Mouse (Mus musculus): ENCODE data around the gene Cdipt. TPM values are rescaled to one million over a fixed set of nuclear protein-coding genes. Genes with fewer than 3 reads are reported as not detected.

Gene Cdipt
- polyA plus RNA-seq, 1 experiment = 114 TPM

- no peak for TF ChIP-seq GATA1 (IDR thresholded peaks at IDR 0.05; ENCODE audit: low read length)
Measured at GRCm38 (mm10) chr7:127016486-127016938, 40.8 kb downstream of the Cdipt start.

- no peak for TF ChIP-seq GATA1 (IDR thresholded peaks at IDR 0.05; ENCODE audit: low read length)
Measured at GRCm38 (mm10) chr7:127016971-127017949, 41.5 kb downstream of the Cdipt start, which contains the start of gene Pagr1a. Pagr1a (minus strand) TSS chr7:127017352.

- TF ChIP-seq GATA1 (IDR thresholded peaks at IDR 0.05; ENCODE audit: low read length) = no peak
Measured at GRCm38 (mm10) chr7:127017950-127018345, 42.2 kb downstream of the Cdipt start.

GRCm38 (mm10) chr7:127018416-127019305 lies 42.9 kb downstream of the Cdipt start:
- TF ChIP-seq GATA1 (IDR thresholded peaks at IDR 0.05; ENCODE audit: low read length) = no peak

- no peak for TF ChIP-seq GATA1 (IDR thresholded peaks at IDR 0.05; ENCODE audit: low read length)
Measured at GRCm38 (mm10) chr7:127019306-127019960, 43.7 kb downstream of the Cdipt start.

- TF ChIP-seq GATA1 (IDR thresholded peaks at IDR 0.05; ENCODE audit: low read length) = no peak
Measured at GRCm38 (mm10) chr7:127020031-127020430, 44.3 kb downstream of the Cdipt start.

- TF ChIP-seq GATA1 (IDR thresholded peaks at IDR 0.05; ENCODE audit: low read length) = no peak
Measured at GRCm38 (mm10) chr7:127020491-127020890, 44.8 kb downstream of the Cdipt start.

- no peak for TF ChIP-seq GATA1 (IDR thresholded peaks at IDR 0.05; ENCODE audit: low read length)
Measured at GRCm38 (mm10) chr7:127020901-127021562, 45.3 kb downstream of the Cdipt start, which contains the start of the genes Gm42742 and Prrt2. Gm42742 (minus strand) TSS chr7:127021097. Prrt2 (minus strand) TSS chr7:127021211.

- TF ChIP-seq GATA1 (IDR thresholded peaks at IDR 0.05; ENCODE audit: low read length) = no peak
Measured at GRCm38 (mm10) chr7:127021563-127022527, 46.1 kb downstream of the Cdipt start.

- no peak for TF ChIP-seq GATA1 (IDR thresholded peaks at IDR 0.05; ENCODE audit: low read length)
Measured at GRCm38 (mm10) chr7:127022528-127023271, 47.0 kb downstream of the Cdipt start.

- no peak for TF ChIP-seq GATA1 (IDR thresholded peaks at IDR 0.05; ENCODE audit: low read length)
Measured at GRCm38 (mm10) chr7:127023272-127023691, 47.6 kb downstream of the Cdipt start.

GRCm38 (mm10) chr7:127023896-127024690 lies 48.4 kb downstream of the Cdipt start:
- TF ChIP-seq GATA1 (IDR thresholded peaks at IDR 0.05; ENCODE audit: low read length) = no peak

Measured in G1E-ER4 (cell line).